ENCODE assay signal across 28 mouse cellular contexts in the genomic region with DNA sequence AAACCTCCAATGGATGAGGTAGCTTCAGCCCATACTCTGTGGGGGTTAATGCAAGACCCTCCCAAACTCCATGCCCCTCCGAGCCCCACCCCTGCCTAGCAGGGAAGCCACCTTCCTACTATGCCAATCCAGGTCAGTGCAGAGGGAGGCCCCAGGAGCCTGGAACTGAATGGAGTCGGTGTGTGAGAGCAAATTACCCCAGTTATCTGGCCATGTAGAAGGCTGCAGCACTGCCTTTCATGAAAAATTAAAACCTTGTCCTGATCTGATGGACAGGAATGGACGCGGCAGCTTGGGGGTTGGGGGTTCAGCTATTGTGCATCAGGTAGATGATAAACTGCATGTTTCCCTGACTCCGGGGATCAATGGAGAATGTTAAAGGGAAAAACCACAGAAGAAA.
"Had no signal": no experiment of that assay in that cellular context is flagged by ENCODE, and none has a peak within 500 bp of the region (broad histone marks: within the 10 kb centered on the region; RNA-seq: fewer than 3 reads in every experiment).

No protein-coding gene starts in this region.

- H3K4me3 ChIP-seq: embryonic facial prominence, embryonic 10.5 days; embryonic facial prominence, embryonic 12.5 days; embryonic facial prominence, embryonic 13.5 days; embryonic facial prominence, embryonic 15.5 days; erythroblast, embryonic 14.5 days; forebrain, embryonic 10.5 days; forebrain, embryonic 12.5 days; forebrain, embryonic 13.5 days; forebrain, embryonic 15.5 days; gastrocnemius, adult 2 months; heart, adult 2 months had no signal

- H3K27me3 ChIP-seq: embryonic facial prominence, embryonic 12.5 days; embryonic facial prominence, embryonic 13.5 days; forebrain, embryonic 12.5 days; forebrain, embryonic 13.5 days; forebrain, embryonic 15.5 days had no signal

- H3K9ac ChIP-seq: embryonic facial prominence, embryonic 12.5 days; embryonic facial prominence, embryonic 13.5 days; embryonic facial prominence, embryonic 15.5 days; forebrain, embryonic 12.5 days; forebrain, embryonic 13.5 days; forebrain, embryonic 15.5 days had no signal

- ATAC-seq: forebrain, embryonic 13.5 days; forebrain, embryonic 14.5 days; forebrain, embryonic 15.5 days; forebrain, embryonic 16.5 days had no signal

- H3K4me1 ChIP-seq: embryonic facial prominence, embryonic 10.5 days; embryonic facial prominence, embryonic 12.5 days; embryonic facial prominence, embryonic 13.5 days; embryonic facial prominence, embryonic 15.5 days; forebrain, embryonic 10.5 days; forebrain, embryonic 12.5 days; forebrain, embryonic 13.5 days; forebrain, embryonic 15.5 days had no signal

- DNase-seq: cerebellum, adult 2 months; cerebellum, adult 8-10 months; cerebellum, adult 9-10 months; cerebellum, adult 9-11 months; cerebellum, postnatal 10 days; cerebellum, postnatal 14 days; cerebellum, postnatal 25 days; cerebellum, postnatal 36 days; embryo, embryonic 11 days; gastrocnemius, adult 2 months; gastrocnemius, postnatal 10 days; gastrocnemius, postnatal 14 days; gastrocnemius, postnatal 25 days; gastrocnemius, postnatal 36 days; heart, adult 11 months; heart, adult 18-20 months; heart, adult 2 months had no signal

- H3K36me3 ChIP-seq: embryonic facial prominence, embryonic 10.5 days; embryonic facial prominence, embryonic 12.5 days; embryonic facial prominence, embryonic 13.5 days; embryonic facial prominence, embryonic 15.5 days; forebrain, embryonic 10.5 days; forebrain, embryonic 12.5 days; forebrain, embryonic 15.5 days had no signal

- H3K9me3 ChIP-seq: embryonic facial prominence, embryonic 10.5 days; embryonic facial prominence, embryonic 12.5 days; embryonic facial prominence, embryonic 13.5 days; embryonic facial prominence, embryonic 15.5 days; forebrain, embryonic 10.5 days; forebrain, embryonic 12.5 days; forebrain, embryonic 13.5 days; forebrain, embryonic 15.5 days had no signal

- H3K4me2 ChIP-seq: embryonic facial prominence, embryonic 12.5 days; embryonic facial prominence, embryonic 13.5 days; embryonic facial prominence, embryonic 15.5 days; forebrain, embryonic 12.5 days; forebrain, embryonic 13.5 days; forebrain, embryonic 15.5 days had no signal

- H3K27ac ChIP-seq: embryonic facial prominence, embryonic 10.5 days; embryonic facial prominence, embryonic 12.5 days; embryonic facial prominence, embryonic 13.5 days; embryonic facial prominence, embryonic 15.5 days; forebrain, embryonic 10.5 days; forebrain, embryonic 12.5 days; forebrain, embryonic 13.5 days; forebrain, embryonic 15.5 days; gastrocnemius, adult 2 months; heart, adult 2 months had no signal
